Mouse (Mus musculus) frontal cortex, adult 2 months (tissue): ENCODE data around the gene Lhx3. TPM values are rescaled to one million over a fixed set of nuclear protein-coding genes. Genes with fewer than 3 reads are reported as not detected.
A peak's percentile ranks its signal among the peaks of the same experiment; 100 is the strongest.

Source experiments
- DNase-seq, 2 experiments: peaks; one replicate each; pipeline ENCODE4 v3.0.0; 2022; ENCODE audit warnings: low spot score in 1 of 2; ENCODE audit errors: extremely low spot score in 1 of 2
- polyA plus RNA-seq: library from polyadenylated mRNA; depleted of rRNA; stranded (reverse); fragments of >200 nt; gene quantifications from 2 replicates; pipeline ENCODE4 v1.2.3, GENCODE M21; 2012; rRNA removed

Lhx3 gene
- 0.13 and 0.22 TPM in 2 replicates for polyA plus RNA-seq

DNA sequence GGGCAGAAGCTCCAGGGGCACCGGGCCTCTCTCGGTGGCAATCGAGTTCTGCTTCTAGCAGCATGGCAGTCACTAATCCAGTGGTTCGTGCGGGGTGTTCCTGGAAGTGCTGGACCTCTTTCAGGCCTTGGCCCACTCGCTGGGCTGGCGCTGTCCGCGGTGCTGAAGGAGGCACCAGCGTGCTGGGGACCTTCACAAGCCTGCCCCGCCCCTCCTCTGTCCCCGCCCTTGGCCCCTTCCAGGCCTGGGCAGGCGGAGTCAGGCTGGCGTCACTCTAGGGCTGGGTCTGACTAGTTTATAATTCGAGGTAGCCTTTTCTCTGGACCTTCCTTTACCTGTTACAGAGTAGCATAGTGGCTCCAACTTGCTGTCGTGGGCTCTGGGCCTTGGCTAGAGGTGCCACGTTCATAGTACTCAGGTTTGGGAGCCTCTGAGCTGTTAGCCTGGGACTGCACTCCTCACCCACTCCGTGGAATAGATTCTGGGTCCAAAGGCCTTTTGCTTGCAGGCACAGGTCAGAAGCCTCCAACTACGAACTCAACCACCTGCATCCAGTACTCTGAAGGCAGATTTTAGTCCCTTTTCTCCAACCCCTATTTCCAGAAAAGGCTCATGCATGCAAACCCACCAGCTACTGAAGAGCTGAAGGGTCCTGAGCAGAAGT lies at the start of gene Lhx3:
Gene Lhx3, minus strand, starts transcription at position 164 of the 664 bp plus-strand sequence.
- DNase-seq, result peak in 1 of 2 experiments; percentile 50

DNA sequence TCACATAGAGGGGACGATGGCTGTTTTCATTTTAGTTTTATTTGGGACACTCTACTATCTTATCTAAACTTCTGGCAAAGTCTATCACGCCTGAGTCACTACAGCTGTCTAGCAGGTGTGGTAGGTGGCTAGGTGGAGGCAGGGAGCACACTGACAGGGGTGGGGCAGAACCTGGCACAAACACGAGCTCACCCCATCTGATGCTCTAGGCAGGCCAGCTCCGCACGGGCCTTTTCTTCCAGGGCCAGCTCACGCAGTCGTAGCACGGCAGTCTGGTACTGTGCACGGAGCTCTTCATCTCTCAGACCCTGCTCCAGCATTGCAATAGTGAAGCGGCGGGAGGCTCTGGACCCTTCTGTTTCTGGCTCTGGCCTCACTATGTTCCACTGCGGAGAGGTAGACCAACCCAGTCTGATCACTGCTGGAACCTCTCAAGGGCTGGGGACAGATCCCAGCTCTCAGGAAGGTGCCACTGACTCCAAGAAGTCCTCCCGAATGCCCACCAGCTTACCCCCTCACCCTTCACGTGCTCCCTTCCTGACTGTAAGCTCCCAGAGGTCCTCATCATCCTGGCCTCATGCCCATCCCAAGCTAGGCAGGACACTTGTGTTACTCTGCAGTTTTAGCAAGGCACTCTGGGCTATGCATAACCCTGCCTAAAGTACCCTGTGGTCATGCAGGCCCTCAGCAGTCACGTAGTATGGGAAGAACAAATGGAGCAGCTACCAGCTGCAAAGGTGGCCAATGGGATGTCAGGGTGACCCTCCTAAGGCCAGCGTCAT lies 49.4 kb upstream of the Lhx3 start:
- DNase-seq, result no peak

DNA sequence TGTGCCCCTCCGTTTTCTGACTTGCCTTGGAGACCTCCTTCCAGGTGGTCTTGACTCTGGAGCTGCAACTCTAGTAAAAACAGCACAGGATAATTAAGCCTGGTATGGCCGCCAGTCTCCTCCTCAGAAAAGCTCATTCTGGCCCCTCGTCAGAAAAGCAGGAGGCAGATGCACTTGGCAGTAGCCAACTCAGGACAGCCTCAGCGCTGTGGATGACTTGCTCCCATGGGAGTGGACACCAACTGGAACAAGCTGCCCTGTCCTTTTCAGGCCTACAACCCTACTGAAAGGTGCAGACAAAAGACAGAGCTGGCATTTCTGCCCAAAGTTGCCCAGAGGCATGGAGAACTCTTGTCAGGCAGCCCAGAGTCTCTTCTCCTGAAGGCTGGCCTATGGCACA lies 46.7 kb upstream of the Lhx3 start:
- DNase-seq, result no peak

DNA sequence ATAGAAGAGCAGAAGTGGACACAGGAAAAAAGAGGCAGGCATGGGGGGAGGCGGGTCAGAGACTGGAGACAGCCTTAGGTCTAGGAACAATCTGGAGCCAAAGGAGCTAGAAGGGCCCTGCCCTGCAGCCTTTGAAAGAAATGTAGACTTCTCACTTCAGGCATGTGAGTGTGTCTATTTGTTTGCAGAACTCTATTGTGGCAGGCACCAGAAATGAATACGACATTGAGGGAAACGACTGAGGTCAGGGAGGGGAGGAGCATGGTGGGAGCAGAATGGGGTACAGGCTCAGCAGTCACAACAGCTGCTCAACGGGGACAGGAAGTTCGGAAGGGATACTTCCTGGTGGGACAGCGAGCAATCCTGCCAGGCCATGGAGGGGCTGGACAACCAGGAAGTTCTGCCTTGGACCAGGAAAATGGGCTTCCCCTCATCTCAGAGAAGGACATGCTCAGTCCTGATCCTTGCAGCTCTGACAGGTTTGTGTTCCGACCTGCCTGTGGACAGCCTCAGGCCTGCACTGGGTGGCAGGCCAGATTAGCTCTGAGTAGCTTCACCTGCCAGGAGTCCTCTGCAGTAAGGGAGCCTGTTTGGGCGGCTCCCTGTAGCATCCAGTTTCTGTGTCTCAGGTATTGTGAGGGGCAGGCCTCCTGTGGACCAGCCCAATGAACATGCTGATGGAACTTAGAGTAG lies 44.6 kb upstream of the Lhx3 start:
- no peak for DNase-seq

DNA sequence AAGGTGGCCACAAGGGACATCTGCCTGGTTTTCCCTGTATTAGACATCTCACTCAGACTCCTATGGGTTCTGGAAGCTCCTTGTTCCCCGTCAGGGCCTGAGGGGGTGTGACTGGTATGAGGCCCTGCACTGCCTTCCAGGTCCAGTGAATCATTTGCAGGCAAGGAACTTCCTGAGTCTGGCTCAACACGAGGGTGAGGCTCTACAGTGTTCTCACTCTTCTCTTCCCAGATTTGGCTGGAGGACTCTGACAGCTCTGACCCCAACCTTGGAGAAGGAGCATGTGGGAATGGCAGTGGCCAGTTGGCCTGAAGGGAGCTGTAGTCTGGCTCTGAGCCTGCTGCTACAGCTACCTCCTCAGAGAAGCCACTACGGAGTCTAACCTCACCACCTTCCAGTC lies 39.4 kb upstream of the Lhx3 start:
- DNase-seq, result no peak

DNA sequence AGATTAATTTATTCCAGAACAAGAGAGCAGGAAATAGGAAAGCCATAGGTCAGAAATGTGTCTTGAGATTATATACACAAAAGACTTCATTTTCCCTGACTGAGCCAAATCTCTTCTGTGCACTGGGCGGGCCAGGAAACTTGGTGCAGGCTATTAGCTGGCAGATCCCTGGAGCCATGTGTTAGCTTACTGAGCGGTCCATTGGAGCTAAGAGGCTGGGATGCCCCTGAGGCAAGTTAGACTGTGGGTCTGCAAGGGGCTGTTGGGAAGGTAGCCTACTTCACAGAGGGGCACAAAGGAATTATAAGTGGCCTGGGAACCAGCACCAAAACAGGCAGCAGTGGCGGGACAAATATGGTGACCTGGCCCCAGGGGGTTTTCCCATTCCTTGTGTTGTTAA lies 32.8 kb upstream of the Lhx3 start:
- DNase-seq, result no peak

DNA sequence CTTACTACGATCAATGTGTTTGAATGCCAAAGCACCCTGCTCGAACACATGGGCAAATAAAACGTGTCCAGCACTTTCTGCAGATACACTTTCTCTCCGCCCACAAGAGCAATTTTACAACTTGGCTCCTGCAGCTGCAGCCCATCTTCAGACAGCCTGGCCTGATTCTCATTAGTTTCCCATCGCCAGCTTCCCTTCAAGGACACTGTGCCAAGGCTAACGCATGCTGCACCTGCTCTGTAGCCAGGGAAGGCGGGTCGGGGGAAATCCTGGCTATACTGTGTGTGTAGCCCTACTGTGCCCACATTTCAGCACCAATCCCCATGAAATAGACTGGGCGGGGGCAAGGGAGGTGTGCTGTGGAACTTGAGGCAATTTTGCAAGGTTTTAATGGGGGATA lies 32.2 kb upstream of the Lhx3 start:
- DNase-seq, result no peak

DNA sequence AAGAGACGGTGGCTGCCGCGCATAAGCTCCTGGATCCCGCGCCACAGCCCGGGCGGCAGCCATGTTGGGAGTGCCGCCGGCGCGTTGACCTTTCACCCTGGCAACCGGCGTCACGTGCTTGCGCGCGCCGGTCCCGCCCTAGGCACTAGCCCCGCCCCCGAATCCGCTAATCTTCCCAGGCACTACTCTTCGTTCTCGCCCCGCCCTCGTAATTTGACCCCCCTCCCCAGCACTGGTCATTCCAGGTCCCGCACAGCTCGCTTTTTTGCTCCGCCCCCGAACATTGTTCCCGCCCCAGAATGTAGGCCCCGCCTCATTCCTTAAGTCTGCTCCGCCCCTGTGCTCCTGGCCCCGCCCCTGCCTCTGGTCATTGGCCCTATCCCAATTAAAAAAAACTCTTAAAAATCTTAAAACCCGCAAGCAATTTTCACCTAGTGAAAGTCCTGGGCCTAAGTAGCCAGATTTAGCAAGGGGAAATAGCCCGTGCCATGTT lies 29.2 kb upstream of the Lhx3 start, which contains the start of gene Qsox2:
Gene Qsox2, minus strand, starts transcription at position 236 of the 493 bp plus-strand sequence.
- DNase-seq, result peak; percentile 56 to 85

DNA sequence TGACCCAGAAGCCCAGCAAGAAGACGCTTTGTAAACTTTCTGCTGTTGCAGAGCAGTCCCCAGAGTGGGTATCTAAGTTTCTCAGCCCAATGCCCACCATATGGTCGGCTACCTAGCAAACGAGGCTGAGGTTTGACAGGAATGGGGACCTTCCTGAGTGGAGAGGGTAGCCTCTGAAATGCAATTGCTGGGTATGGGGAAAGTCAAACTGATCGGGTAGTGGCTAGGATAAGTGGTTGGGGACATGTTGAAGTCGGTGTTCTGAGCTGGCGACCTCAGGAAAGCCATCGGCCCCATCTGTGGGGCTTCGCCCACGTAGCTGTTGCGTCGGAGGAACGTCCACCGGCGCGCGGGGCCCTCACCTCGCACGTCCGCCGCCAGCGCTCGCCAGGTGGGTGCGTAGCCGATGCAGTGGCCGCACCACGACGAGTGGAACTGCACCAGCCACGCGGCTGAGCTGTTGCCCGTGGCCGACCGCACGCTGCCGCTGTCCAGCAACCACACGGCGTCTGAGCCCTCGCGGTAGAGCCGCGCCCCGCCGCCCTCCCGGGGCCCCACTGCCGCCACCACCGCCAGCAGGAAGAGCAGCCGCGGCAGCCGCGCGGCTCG lies 28.7 kb upstream of the Lhx3 start:
- peak in 1 of 2 experiments; percentile 28 for DNase-seq

DNA sequence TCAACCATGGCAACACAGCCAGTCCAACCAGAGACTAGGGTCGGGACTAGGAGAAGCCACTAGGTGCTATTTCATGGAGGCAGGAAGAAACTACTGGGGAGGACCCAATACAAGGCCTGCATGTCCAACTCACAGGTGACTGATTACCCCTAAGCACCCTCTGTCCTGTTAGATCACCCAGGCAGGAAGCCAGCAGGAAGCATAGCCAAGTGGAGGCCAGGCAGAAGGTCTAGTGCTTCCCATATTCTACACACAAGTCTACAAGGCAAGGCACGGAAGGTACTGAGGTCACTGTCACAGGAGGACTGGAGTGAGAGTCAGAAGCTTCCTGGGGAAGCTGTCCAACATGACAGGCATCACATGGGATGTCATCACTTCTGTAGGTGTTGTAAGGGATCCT lies 26.7 kb upstream of the Lhx3 start:
- DNase-seq, result no peak

DNA sequence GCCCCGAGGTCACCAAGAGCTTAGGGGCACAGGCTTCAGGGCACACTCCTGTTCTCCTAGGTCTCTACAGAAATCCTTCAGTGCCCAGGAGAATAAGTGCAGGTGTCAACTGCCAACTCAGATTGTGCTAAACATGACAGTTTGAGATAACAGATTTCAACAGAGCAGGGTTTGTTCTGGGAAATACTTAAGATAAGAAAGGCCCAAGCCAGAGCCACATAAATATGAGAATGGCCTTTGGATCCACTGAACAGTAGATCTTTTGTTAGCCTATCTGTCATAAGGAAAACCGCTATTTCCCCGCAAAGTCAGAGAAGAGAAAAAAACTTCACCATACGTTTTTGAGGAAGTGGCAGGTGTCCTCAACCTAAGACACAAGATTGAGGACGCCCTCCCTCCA lies 26.2 kb upstream of the Lhx3 start:
- DNase-seq, result no peak

DNA sequence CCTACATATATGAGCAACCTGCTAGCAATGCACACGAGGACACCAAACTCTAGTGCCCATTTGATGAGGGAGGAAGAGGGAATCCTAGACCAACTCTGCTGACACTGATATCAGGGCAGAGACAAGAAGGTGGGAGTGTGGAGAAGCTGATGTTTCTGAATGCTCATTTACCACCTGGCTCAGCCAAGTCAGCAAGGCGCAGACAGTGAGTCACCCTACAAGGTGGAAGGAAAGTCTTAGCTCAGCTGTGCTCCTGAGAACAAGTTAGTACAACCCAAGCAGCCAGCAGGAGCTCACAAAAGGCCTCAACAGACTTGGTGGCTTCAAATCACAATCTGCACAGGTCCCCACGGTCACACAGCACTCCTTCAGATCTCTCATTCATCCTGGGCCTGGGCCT lies 23.3 kb upstream of the Lhx3 start:
- peak; percentile 14 to 31 for DNase-seq

DNA sequence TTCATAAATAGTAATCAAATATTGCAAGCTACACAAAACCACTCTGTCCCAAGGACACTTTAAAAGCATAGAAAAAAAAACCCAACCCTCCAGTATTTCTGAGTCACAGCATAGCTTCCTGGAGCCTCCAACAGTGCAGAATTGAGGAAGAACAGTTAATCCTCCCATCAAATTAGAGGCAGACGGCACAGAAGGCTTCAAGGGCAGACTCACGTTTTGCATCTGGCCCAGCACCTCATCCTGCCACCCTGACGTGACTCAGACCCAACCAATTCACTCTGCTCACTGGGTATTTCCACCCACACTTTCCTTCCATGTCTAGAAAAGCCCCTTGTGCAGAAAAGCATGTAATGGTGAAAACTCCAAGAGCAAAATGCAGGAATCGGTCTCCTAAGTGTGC lies 22.2 kb upstream of the Lhx3 start:
- peak in 1 of 2 experiments; percentile 35 for DNase-seq

DNA sequence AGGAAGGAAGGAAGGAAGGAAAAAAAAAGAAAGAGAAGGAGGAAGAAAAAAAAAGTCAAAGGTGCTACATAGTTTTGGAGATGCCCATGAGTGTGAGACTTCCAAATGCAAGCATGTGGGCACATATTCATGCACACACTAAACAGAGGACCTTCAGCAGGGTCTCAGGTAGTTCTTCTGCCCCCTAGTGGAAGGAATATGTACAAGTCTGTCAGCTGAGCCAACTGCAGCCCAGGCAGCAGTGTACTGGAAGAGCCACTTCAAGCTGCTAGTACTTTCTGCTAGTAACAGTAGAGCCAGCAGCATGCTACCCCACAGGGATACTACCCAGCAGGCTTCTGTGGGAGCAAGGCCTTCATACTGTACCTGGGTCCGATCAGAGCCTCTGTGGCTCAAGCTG lies 19.7 kb upstream of the Lhx3 start:
- peak in 1 of 2 experiments; percentile 79 for DNase-seq

DNA sequence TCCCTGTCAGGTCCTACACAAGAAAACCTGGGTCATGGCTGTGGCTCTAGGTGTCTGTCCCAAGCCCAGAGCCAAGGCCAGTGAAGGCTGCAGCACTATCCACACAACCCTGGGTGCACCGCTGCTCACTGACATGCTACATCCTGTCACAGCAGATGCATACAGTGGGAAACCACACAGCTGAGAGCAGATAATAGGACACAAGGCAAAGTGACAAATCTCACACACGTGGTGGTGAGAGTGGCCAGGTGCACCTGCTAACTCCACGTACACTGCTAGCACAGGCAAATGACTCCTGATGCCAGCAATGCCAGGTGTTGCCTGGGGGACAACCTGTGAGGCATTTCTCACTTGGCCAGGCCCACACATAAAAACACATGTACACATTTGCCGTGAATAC lies 17.2 kb upstream of the Lhx3 start:
- no peak for DNase-seq

DNA sequence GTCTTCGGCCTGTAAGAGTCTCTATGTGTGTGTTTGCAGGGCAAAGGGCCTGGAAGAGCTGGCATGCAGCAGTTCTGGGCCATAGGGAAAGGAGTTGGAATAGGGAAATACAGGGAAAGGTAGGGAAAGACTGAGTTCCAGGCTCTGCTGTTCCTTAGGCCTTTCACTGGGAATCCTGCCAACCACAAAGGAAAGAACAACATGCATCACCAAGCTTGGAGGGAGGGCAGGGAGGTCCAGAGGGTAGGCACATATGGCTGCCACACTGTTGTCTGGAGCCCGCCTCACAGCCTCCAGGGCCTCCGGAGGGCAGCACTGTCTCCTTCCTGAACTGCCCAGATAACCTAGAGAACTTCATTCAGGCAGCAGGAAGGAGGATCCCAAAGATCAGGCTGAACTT lies 15.9 kb upstream of the Lhx3 start:
- DNase-seq, result no peak

DNA sequence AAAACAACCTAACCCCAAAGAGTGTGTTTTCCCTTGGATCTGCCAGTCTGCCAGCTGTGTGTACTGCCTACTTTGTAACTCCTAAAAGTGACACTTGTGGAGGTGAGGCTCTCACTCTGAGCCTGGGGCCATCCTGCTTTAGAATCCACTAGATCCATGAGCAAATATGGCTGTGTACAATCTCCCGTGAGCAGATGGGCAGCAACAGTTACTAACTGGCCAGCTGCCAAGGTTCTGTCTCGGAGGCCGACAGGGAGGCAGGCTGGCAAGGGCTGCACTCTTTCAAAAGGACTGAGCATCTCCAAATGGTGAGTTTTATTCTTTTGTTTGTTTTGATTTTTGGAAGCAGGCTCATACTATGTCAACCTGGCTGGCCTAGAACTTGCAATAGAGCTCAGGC lies 6.4 kb upstream of the Lhx3 start:
- no peak for DNase-seq

DNA sequence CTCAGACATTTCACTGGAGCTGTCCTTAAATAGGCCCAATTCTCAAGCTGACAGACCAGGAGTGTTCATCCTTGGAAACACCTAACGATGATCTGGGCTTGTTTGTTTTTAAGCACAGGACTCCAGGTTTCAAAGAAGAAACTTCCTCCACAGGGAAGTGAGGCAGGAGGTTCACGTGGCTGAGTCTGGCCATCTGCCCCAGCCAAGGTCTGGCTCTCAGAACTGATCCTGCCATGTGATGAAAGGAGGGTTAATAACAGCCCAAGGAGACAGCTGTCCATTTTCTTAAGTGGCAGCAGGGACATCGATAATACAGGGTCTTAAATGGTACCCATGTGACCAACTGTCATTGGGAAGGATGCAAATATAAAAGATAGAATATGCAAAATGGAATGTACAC lies 1.5 kb upstream of the Lhx3 start:
- DNase-seq, result no peak

DNA sequence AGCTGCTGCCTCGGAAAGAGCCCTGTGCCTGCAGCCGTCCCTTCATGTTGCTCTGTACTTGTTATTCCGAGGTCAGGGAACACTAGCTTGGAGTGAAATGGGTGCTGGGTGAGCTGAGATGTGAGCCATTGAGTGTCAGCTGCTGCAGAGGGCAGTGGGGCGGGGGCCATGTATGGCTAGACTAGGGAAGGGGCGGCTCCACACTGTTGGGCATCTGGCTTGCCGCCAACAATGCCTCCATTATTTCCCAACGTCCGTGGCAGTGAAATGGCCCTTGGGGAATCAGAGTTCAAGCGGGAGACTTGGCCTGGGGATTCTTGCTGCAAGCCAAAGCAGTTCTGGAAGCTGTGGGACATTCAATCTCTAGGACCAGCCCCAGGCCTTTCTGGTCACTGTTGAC lies 530 bp downstream of the Lhx3 start:
- no peak for DNase-seq

DNA sequence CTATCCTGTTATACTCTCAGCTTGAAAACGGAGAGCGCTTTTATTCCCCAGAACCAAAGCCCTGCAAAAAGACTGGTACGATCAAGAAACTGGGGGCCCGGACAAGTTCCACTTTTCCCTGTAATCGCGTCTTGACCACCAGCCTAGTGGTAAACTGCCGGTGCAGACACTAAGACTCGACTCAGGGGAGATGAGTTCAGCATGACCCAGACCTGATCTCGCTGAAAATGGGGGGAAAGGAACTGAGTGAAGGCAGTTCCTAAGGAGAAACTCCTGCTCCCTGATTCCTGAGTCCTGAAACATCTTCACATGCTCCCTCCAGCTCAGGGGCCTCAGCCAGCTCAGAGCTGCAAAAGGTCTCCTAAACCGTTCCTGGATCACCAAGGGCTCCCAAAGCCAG lies 2.3 kb downstream of the Lhx3 start:
- DNase-seq, result no peak

DNA sequence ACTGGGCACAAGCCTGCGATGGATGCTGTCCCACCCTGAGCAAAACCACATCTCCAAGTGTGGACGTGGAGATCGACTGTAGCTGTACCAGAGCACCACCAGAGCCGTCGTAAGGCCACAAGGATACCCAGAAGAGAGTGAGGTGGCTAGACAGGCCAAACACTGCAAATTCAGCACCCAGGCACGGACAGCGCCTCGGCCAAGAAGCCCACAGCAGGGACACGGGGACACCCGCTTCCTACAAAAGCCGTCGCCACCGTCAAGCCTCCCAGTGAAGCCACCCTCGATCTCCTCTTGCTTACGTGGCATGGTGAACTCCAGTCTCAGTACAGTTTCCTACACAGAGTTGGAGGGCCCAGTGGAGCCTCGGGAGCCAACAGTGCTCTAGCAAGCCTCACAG lies 3.0 kb downstream of the Lhx3 start:
- DNase-seq, result no peak
